Mouse (Mus musculus) heart, postnatal 4 days (tissue): ENCODE measurements around the gene Sik2. TPM values are rescaled to one million over a fixed set of nuclear protein-coding genes. Genes with fewer than 3 reads are reported as not detected.

Source experiments
- DNase-seq: peaks from one replicate; pipeline ENCODE4 v3.0.0; 2021
- total RNA-seq, 2 experiments: library from RNA; stranded (reverse); gene quantifications; 2 replicates each; pipeline ENCODE4 v1.2.3; 2021

The Sik2 gene
- total RNA-seq, 2 experiments from 2014 or later: 30.8 to 30.9 TPM

GRCm38 (mm10) chr9:50911861-50912515, 96.9 kb downstream of the Sik2 start:
- DNase-seq: peak; percentile 30

DNA sequence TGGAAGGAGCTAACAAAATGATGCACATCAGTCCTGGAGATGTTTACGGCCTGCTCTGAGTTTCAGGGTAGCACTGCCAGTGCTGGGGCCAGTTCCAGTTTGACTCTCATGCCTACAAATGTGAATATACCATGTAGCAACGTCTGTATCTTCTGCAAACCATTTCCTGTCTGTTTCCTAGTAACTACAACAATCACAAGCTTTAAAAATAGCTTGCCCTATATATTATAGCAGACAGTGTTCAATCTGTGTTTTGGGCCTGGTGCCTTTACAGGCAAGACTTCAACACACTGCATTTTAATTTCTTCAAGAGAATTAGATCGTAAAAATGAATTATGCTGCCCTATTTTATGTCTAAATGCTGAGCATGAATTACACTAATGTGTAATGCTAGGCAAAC, 103.6 kb downstream of the Sik2 start:
- DNase-seq: no peak

DNA sequence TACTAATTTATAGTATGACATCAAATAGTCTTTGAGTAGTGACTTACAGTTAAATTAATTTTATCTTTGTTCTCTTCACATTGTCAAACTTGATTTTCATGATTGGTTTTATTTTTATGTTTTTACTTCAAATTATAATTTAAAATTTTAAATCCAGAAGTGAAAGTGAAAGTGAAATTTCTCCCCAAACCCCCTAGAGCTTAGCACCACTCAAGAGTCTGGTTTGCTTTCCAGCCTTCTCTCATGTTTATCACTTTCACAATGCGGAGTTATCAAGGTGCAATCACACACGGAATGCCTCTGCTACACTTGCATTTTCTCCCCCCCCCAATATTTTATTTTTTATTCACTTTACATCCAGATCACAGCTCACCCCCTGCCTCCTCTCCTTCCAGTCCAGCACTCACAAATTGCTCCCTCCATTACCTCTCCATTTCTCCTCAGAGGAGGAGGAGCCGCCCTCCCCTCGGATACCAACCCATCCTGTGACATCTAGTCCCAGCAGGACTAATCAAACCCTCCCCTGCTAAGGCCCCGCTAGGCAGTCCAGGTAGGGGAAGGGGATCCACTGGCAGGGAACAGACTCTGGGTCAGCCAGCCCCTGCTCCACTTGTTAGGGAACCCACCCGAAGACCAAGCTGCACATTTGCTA, 104.6 kb downstream of the Sik2 start:
- no peak for DNase-seq

GRCm38 (mm10) chr9:50900026-50900920, 108.6 kb downstream of the Sik2 start:
- peak; percentile 40 for DNase-seq

DNA sequence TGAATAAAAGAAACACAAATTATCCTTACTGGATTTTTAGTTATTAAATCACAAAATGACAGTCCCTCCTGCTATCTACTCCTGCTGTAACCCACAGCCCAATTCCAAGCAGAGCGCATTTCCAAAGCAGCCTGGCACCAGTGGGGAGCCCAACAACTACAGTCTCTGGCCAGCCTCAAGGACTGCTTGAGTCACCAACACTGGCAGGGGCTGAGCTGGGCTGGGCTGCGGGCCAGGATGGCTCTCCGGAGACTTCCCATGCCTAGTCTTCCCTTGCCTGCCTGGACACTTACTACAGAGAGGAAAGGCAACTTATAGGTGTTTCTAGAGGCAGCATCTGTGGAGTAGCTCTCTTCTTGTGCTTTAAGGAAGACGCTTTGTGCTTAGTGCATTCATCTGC, 115.2 kb downstream of the Sik2 start:
- peak; percentile 86 for DNase-seq

- no peak for DNase-seq
Observed at GRCm38 (mm10) chr9:50890494-50891090, 118.3 kb downstream of the Sik2 start.

DNA sequence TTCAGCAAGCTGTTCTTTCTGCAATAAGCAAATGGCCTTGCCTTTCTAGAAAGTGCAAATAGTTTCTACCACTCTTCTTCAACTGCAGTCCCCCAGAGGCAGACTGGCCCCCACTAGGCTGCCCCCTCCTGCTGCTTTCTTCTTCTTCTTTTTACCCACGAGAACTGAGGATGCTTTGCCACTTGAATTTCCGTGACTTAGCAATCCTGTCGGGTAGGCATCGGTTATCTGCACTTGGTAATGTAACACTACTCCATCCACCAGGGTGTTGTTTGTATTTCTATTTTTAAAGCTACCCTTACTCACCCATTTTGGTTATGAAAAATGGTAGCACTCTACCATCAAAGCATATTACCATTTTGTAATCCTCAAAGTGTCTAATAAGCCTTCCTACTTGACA, 118.9 kb downstream of the Sik2 start:
- no peak for DNase-seq

DNA sequence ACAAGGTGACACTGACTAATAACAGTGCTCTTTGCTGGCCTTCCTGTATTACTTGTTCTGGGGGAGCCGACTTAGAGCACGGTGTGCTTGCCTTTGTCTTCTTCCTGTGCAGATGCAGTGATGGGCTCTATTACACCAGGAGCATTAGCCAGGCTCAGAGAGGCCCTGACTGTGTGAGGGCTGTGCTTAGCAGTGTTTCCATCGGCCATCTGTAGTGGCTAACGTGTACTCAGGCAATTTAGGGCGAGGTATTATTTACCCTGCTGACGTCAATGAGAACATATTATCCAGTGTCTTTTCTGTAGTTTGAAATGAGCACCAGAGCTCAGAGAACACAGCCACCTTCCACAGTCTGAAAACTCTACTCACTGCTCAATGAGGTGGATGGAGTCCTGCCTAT, 119.7 kb downstream of the Sik2 start:
- DNase-seq: no peak

- DNase-seq: no peak
Observed at GRCm38 (mm10) chr9:50887351-50887750, 121.5 kb downstream of the Sik2 start.

GRCm38 (mm10) chr9:50886870-50887269, 122.0 kb downstream of the Sik2 start:
- DNase-seq: no peak

DNA sequence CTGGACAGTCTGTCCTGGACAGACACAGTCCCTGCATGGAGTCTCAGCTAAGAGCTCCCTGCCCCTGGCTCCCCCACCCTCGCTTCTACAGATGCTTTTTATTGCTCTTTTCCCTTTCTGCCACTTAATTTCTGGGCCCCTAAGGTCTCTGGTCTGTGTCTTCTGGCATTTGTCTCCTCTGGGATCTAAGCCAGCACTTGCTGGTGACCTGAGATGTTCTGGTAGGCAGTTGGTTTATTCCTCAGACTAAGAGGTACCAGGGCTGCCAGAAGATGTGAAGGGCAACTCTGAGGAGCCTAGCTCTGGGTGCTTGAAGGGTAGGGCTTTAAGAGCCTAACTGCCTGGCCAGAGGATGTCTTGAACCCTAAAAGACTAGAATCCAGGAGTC, 123.3 kb downstream of the Sik2 start:
- no peak for DNase-seq

- peak; percentile 58 for DNase-seq
Observed at GRCm38 (mm10) chr9:50884741-50885599, 123.9 kb downstream of the Sik2 start.

DNA sequence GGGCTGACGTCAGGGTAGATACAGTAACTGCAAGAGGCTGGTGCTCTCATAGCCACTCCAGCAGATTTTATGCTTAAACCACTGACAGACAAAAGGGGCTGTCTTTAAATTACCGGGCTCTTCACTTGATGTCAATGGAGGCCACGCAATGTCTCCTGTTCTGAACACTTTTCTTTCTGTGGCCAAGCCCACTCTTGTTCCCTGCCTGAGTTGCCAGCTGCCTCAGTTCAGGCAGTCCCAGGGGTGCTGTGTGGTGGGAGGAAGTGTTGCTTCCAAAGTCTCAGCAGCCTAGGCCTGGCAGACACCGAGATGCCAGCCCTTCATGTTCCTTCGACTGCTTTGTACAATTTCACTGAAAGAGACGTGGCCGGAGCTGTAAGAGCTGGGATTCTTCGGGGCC, 124.8 kb downstream of the Sik2 start:
- DNase-seq: no peak

DNA sequence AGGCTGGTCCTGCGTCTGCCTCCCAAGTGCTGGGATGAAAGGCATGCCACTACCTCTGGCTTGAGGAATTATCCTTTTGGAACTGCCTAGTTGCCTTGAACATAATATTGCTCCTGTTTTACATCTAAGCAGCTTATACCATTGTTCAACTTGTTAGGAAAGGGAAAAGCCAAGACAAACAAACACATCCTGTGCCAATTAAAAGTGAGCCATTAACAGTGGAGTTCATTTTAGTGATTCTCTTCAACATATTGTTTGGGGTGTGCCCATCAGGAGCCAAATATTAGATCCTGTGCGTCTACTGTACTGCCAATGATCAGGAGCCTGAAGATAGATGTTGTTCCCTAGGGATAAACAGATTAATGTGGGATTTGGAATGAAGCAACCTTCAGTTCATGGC, 126.7 kb downstream of the Sik2 start:
- DNase-seq: no peak

DNA sequence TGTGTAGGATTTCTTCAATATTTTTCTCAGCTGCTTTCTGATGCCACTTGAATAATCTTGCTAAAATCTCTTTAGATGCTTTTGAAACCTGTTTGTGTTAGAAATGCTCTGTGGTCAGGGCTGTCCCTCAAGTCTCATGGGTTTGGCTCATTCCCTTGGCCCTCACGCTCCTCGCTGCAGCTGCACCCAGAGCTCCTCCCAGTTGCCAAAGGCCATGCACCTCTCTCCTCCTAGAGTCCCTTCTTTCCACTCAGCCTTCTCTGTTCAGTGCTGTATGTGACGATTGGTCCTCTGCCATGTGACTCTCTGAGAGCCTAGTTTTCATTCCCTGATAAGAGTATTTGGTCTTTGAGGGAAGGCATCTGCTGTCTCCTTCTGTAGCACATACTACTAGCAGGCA, 131.4 kb downstream of the Sik2 start:
- DNase-seq: no peak

- no peak for DNase-seq
Observed at GRCm38 (mm10) chr9:50876287-50876686, 132.6 kb downstream of the Sik2 start.

- DNase-seq: no peak
Observed at GRCm38 (mm10) chr9:50875470-50875869, 133.4 kb downstream of the Sik2 start.

DNA sequence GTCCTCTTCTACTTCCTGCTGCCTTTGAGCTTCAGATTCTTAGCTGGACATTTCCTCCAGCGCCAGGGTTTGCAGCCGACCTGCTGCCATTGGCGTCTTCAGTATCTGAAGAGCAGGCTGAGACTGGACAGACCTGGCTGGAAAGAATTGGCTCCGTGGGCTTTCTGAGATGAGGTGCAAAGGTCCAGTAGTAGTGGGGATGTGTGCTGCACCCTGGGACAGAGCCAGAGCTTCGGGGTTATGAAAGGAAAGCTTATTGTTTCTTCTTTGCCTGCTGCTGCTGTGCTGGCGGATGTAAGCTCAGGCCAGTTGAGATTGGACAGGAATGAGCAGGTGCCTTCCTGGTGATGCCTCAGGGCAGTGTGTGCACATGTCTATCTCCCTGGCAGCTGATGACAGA, 134.8 kb downstream of the Sik2 start:
- DNase-seq: no peak

DNA sequence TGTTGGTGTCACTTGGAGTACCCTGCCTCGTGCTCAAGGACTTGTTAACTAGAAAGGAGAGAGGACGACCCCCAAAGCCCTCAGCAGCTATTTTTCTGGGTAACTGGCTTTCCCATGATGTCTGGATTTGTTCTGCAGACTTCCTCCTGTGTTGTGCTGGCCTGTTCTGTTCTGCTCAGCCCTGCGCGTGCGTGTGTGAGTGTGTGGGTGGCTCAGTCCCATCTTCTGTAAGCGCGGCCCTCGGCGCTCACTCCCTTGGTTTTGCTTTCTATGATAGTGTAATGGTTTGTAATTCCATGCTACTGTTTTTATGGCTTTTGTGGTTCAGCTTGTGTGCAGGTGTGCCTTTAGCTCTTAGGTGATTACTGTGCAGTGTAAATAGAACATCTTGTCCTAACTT, 135.7 kb downstream of the Sik2 start:
- no peak for DNase-seq

DNA sequence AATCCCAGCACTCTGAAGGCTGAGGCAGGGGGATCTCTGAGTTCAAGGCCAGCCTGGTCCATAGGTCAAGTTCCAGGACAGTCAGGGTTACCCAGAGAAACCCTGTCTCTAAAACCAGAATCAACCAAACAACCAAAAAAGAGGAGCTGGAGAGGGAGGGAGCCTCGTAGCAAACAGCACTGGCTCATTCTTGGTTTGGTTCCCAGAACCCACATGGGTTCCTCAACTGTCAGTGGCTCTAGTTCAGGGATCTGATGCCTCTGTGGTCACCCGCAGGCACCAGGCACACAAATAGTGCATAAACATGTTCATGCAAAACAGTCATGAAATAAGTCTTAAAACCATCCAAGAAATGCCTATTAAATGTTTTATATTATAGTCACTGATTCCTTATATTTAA, 140.7 kb downstream of the Sik2 start:
- DNase-seq: no peak

DNA sequence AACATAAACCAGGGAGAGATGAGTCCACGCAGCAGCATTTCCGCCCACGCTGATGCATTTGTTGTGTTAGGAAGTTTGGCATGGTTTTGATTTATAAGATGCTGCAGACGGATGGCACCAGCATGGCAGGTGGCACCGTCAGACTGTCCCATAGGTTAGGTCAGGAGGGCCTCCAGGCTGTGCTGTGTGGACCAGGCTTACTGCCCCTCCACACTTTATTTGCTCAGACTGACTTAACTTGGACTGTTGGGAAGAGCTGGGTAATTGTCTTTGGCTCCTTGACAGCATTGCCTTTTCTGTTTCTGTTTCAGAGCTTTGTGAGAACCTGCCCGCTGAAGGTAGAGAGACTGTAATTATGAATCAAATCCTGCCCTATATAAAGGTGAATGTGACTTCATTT, 141.9 kb downstream of the Sik2 start:
- no peak for DNase-seq

GRCm38 (mm10) chr9:50865803-50866202, 143.1 kb downstream of the Sik2 start:
- no peak for DNase-seq
